Mouse (Mus musculus): ENCODE measurements at regions not wholly inside any gene's neighbourhood (a gene's known extent, or its start where the extent isn't known, plus 50 kb on each side); places are given as distances from the start of the nearest gene placed in this dataset.
A peak's percentile ranks its signal among the peaks of the same experiment; 100 is the strongest.
"Not testable (repeated sequence)": the region's sequence is repeated elsewhere in the genome, so short reads cannot be mapped to it uniquely, and the experiment has no call there.

- peak; percentile 80 for DNase-seq (ENCODE audit: low spot score)
Measured at GRCm38 (mm10) chr4:8084954-8085639, 153.7 kb downstream of the Car8 start.

- no peak for DNase-seq (ENCODE audit: low spot score)
Measured at GRCm38 (mm10) chr4:8079349-8079748, 159.5 kb downstream of the Car8 start.

- DNase-seq (ENCODE audit: low spot score), result no peak
Measured at GRCm38 (mm10) chr4:8072989-8073573, 165.8 kb downstream of the Car8 start.

- DNase-seq (ENCODE audit: low spot score), result not testable (repeated sequence)
Measured at GRCm38 (mm10) chr4:8070693-8071092, 168.1 kb downstream of the Car8 start.

- DNase-seq (ENCODE audit: low spot score), result no peak
Measured at GRCm38 (mm10) chr4:8068086-8068485, 170.8 kb downstream of the Car8 start.

- no peak for DNase-seq (ENCODE audit: low spot score)
Measured at GRCm38 (mm10) chr4:8041776-8042175, 197.1 kb downstream of the Car8 start.

GRCm38 (mm10) chr4:8037863-8038262, 201.0 kb downstream of the Car8 start:
- no peak for DNase-seq (ENCODE audit: low spot score)

- DNase-seq (ENCODE audit: low spot score), result not testable (repeated sequence)
Measured at GRCm38 (mm10) chr4:8033402-8033801, 205.4 kb downstream of the Car8 start.

- peak; percentile 9 for DNase-seq (ENCODE audit: low spot score)
Measured at GRCm38 (mm10) chr4:8005155-8005554, 233.7 kb downstream of the Car8 start.

- DNase-seq (ENCODE audit: low spot score), result no peak
Measured at GRCm38 (mm10) chr4:7997575-7997953, 241.3 kb downstream of the Car8 start.

- no peak for DNase-seq (ENCODE audit: low spot score)
Measured at GRCm38 (mm10) chr4:7996923-7997574, 241.8 kb downstream of the Car8 start.

- DNase-seq (ENCODE audit: low spot score), result no peak
Measured at GRCm38 (mm10) chr4:7992944-7993343, 245.9 kb downstream of the Car8 start.

- DNase-seq (ENCODE audit: low spot score), result peak; percentile 12
Measured at GRCm38 (mm10) chr4:7987781-7988180, 251.1 kb downstream of the Car8 start.

- no peak for DNase-seq (ENCODE audit: low spot score)
Measured at GRCm38 (mm10) chr4:7987346-7987745, 251.5 kb downstream of the Car8 start.

- no peak for DNase-seq (ENCODE audit: low spot score)
Measured at GRCm38 (mm10) chr4:7984814-7985213, 254.0 kb downstream of the Car8 start.

GRCm38 (mm10) chr4:7979772-7980351, 259.0 kb downstream of the Car8 start:
- no peak for DNase-seq (ENCODE audit: low spot score)

GRCm38 (mm10) chr4:7977661-7978444, 261.0 kb downstream of the Car8 start:
- no peak for DNase-seq (ENCODE audit: low spot score)

- DNase-seq (ENCODE audit: low spot score), result no peak
Measured at GRCm38 (mm10) chr4:7970272-7970671, 268.6 kb downstream of the Car8 start.

GRCm38 (mm10) chr4:7965663-7966062, 273.2 kb downstream of the Car8 start:
- DNase-seq (ENCODE audit: low spot score), result no peak

- no peak for DNase-seq (ENCODE audit: low spot score)
Measured at GRCm38 (mm10) chr4:7961521-7962172, 277.2 kb downstream of the Car8 start.

- no peak for DNase-seq (ENCODE audit: low spot score)
Measured at GRCm38 (mm10) chr4:7960335-7960734, 278.5 kb downstream of the Car8 start.

- DNase-seq (ENCODE audit: low spot score), result no peak
Measured at GRCm38 (mm10) chr4:7948020-7948419, 290.8 kb downstream of the Car8 start.

Measured in MN1 (cell line).